Mouse (Mus musculus) limb, embryonic 14.5 days (tissue): Measurements from ENCODE around the gene Pcbp3. TPM values are rescaled to one million over a fixed set of nuclear protein-coding genes. Genes with fewer than 3 reads are reported as not detected.

Source experiments
- ATAC-seq: fragments of 200-750 bp; cut with Nextera tagmentation; 2 replicates; pipeline ENCODE4 v1.8.0; 2017; ENCODE audit warnings: low read depth, moderate number of reproducible peaks, moderate TSS enrichment; ENCODE audit not compliant: low FRiP score
- DNase-seq: peaks from one replicate; pipeline ENCODE4 v3.0.0-alpha.2; 2015; ENCODE audit warnings: low spot score
- H3K27ac ChIP-seq: fragments of 300-500 bp; sonication (generic); replicated peaks from 2 replicates; pipeline ENCODE4 v1.5.1; 2014; ENCODE audit warnings: low read depth, mild to moderate bottlenecking, low read length, moderate library complexity, mixed read lengths
- H3K27me3 ChIP-seq: fragments of 300-500 bp; sonication (generic); 2 replicates; pipeline ENCODE4 v1.6.1; 2014; ENCODE audit warnings: low read length, mixed read lengths; ENCODE audit not compliant: control insufficient read depth, insufficient read depth
- H3K36me3 ChIP-seq: fragments of 300-500 bp; sonication (generic); 2 replicates; pipeline ENCODE4 v1.6.1; 2014; ENCODE audit warnings: mild to moderate bottlenecking, low read length, moderate library complexity, mixed read lengths; ENCODE audit not compliant: control insufficient read depth, insufficient read depth
- H3K4me1 ChIP-seq: fragments of 300-500 bp; sonication (generic); 2 replicates; pipeline ENCODE4 v1.6.1; 2014; ENCODE audit warnings: antibody characterized with exemption, low read length, mixed read lengths; ENCODE audit not compliant: control insufficient read depth, insufficient read depth
- H3K4me2 ChIP-seq: fragments of 300-500 bp; sonication (generic); replicated peaks from 2 replicates; pipeline ENCODE4 v1.6.1; 2014; ENCODE audit warnings: low read depth, mild to moderate bottlenecking, low read length, moderate library complexity; ENCODE audit not compliant: severe bottlenecking
- H3K4me3 ChIP-seq: fragments of 300-500 bp; sonication (generic); replicated peaks from 2 replicates; pipeline ENCODE4 v1.5.1; 2014; ENCODE audit warnings: low read length
- H3K9ac ChIP-seq: fragments of 300-500 bp; sonication (generic); 2 replicates; pipeline ENCODE4 v1.6.1; 2014; ENCODE audit warnings: mild to moderate bottlenecking, low read depth, low read length, moderate library complexity; ENCODE audit not compliant: severe bottlenecking
- H3K9me3 ChIP-seq: fragments of 300-500 bp; sonication (generic); 2 replicates; pipeline ENCODE4 v1.6.1; 2016; ENCODE audit warnings: low read length; ENCODE audit not compliant: control insufficient read depth
- POLR2A ChIP-seq: fragments of 200-500 bp; IDR thresholded peaks from 2 replicates; pipeline ENCODE4 v1.8.0; 2012; ENCODE audit warnings: inconsistent platforms, mild to moderate bottlenecking, moderate library complexity, borderline replicate concordance; ENCODE audit not compliant: insufficient read depth, insufficient read length; ENCODE audit errors: extremely low read depth
- WGBS: fragments of 180-500 bp; shearing (Covaris S2); extraction: QIAGEN DNeasy Blood & Tissue Kit; methylation state at CpG from one replicate; pipeline ENCODE4 v1.1.7; 2014; 5-methylcytosine and 5-hydroxymethylcytosine counted together
- polyA plus RNA-seq, 2 experiments: library from polyadenylated mRNA; depleted of rRNA in 1 of 2; stranded (reverse) in 1 of 2; unstranded in 1 of 2; fragments of >200 nt; fragmentation: Nextera tagmentation in 1 of 2; extraction: Ambion mirVana in 1 of 2; gene quantifications; 2 replicates each; pipeline versions ENCODE4 v1.2.1 to v1.2.3; 2012 to 2014

Pcbp3 gene
- polyA plus RNA-seq, 2 experiments = 11.5 to 16.4 TPM

- H3K4me1 ChIP-seq = peaks cover 72% of the 10 kb centered on the region
- WGBS = 54% methylated on average over 20 of the region's 20 CpGs
- no peak for DNase-seq
Measured at GRCm38 (mm10) chr10:76731621-76732239, 230.0 kb downstream of the Pcbp3 start.

GRCm38 (mm10) chr10:76729631-76730620 lies 231.8 kb downstream of the Pcbp3 start:
- H3K4me1 ChIP-seq = peaks cover 85% of the 10 kb centered on the region
- no peaks in the 10 kb centered on the region for H3K36me3 ChIP-seq
- WGBS = 68% methylated on average over 19 of the region's 19 CpGs
- H3K27ac ChIP-seq = peak overlapping the region; percentile 90
- no peak for TF ChIP-seq POLR2A
- DNase-seq = peak; percentile 78
- H3K9me3 ChIP-seq = no peaks in the 10 kb centered on the region
- H3K27me3 ChIP-seq = no peaks in the 10 kb centered on the region
- no peak overlapping the region for H3K9ac ChIP-seq
- H3K4me2 ChIP-seq = no peak overlapping the region
- no peak overlapping the region for H3K4me3 ChIP-seq
- no peak for ATAC-seq

More at GRCm38 (mm10) chr10:76731621-76732239, 230.0 kb downstream of the Pcbp3 start:
- Histone ChIP-seq H3K27ac (peak overlapping the region; percentile 90), H3K4me2 (no peak overlapping the region), H3K9me3 (no peaks in the 10 kb centered on the region), H3K36me3 (no peaks in the 10 kb centered on the region), H3K27me3 (no peaks in the 10 kb centered on the region), H3K9ac (0 out of 2 replicates have a peak overlapping the region, but pooled peaks have one; percentile 4), H3K4me3 (no peak overlapping the region)
- ATAC-seq = no peak
- no peak for TF ChIP-seq POLR2A

GRCm38 (mm10) chr10:76728369-76728768 lies 233.3 kb downstream of the Pcbp3 start:
- H3K4me1 ChIP-seq = peaks cover 75% of the 10 kb centered on the region
- 0 out of 2 replicates have a peak overlapping the region, but pooled peaks have one; percentile 6 for H3K27ac ChIP-seq
- no peak overlapping the region for H3K4me2 ChIP-seq
- TF ChIP-seq POLR2A = no peak
- H3K9ac ChIP-seq = no peak overlapping the region
- DNase-seq (peak; percentile 83), ATAC-seq (no peak)
- H3K4me3 ChIP-seq = no peak overlapping the region
- no peaks in the 10 kb centered on the region for H3K27me3 ChIP-seq
- H3K36me3 ChIP-seq = 0 out of 2 replicates have a peak, but pooled peaks cover under 1% of the 10 kb centered on the region
- H3K9me3 ChIP-seq = no peaks in the 10 kb centered on the region
- WGBS = 14% methylated on average over 11 of the region's 11 CpGs

GRCm38 (mm10) chr10:76727301-76727700 lies 234.4 kb downstream of the Pcbp3 start:
- 87% methylated on average over 5 of the region's 7 CpGs for WGBS
- Histone ChIP-seq H3K36me3 (peaks cover 10% of the 10 kb centered on the region), H3K9ac (no peak overlapping the region), H3K27ac (no peak overlapping the region), H3K9me3 (no peaks in the 10 kb centered on the region), H3K4me2 (no peak overlapping the region), H3K4me1 (peaks cover 66% of the 10 kb centered on the region), H3K4me3 (no peak overlapping the region), H3K27me3 (no peaks in the 10 kb centered on the region)
- no peak for TF ChIP-seq POLR2A
- DNase-seq = no peak
- no peak for ATAC-seq

- Histone ChIP-seq H3K4me2 (no peak overlapping the region), H3K4me1 (peaks cover 62% of the 10 kb centered on the region), H3K9me3 (no peaks in the 10 kb centered on the region), H3K9ac (no peak overlapping the region), H3K36me3 (peaks cover 14% of the 10 kb centered on the region), H3K27ac (peak overlapping the region; percentile 75; the same call in 1 of the 2 replicates), H3K4me3 (no peak overlapping the region), H3K27me3 (no peaks in the 10 kb centered on the region)
- no peak for DNase-seq
- WGBS = 94% methylated on average over 4 of the region's 4 CpGs
- ATAC-seq = no peak
- TF ChIP-seq POLR2A = no peak
Measured at GRCm38 (mm10) chr10:76726866-76727265, 234.8 kb downstream of the Pcbp3 start.
